Mouse (Mus musculus) lung, embryonic 14.5 days (tissue): ENCODE measurements around the gene Olfr568. TPM values are rescaled to one million over a fixed set of nuclear protein-coding genes. Genes with fewer than 3 reads are reported as not detected.

Source experiments
- ATAC-seq: fragments of 200-750 bp; cut with Nextera tagmentation; 2 replicates; pipeline ENCODE4 v1.8.0; 2017; ENCODE audit warnings: mild to moderate bottlenecking, moderate TSS enrichment, moderate library complexity; ENCODE audit not compliant: insufficient read depth
- DNase-seq: peaks from one replicate; pipeline ENCODE4 v3.0.0-alpha.2; 2015
- H3K27ac ChIP-seq: fragments of 300-500 bp; sonication (generic); 2 replicates; pipeline ENCODE4 v1.5.1; 2014; ENCODE audit warnings: low read depth, mild to moderate bottlenecking, moderate library complexity
- H3K27me3 ChIP-seq: fragments of 300-500 bp; sonication (generic); 2 replicates; pipeline ENCODE4 v1.6.1; 2014; ENCODE audit warnings: low read length, control low read depth; ENCODE audit not compliant: insufficient read depth
- H3K36me3 ChIP-seq: fragments of 300-500 bp; sonication (generic); 2 replicates; pipeline ENCODE4 v1.6.1; 2014; ENCODE audit warnings: control low read depth; ENCODE audit not compliant: insufficient read depth
- H3K4me1 ChIP-seq: fragments of 300-500 bp; sonication (generic); 2 replicates; pipeline ENCODE4 v1.6.1; 2014; ENCODE audit warnings: antibody characterized with exemption, control low read depth; ENCODE audit not compliant: insufficient read depth
- H3K4me2 ChIP-seq: fragments of 300-500 bp; sonication (generic); 2 replicates; pipeline ENCODE4 v1.6.1; 2014; ENCODE audit warnings: mild to moderate bottlenecking
- H3K4me3 ChIP-seq: fragments of 300-500 bp; sonication (generic); 2 replicates; pipeline ENCODE4 v1.5.1; 2014; ENCODE audit warnings: low read depth, low read length
- H3K9ac ChIP-seq: fragments of 300-500 bp; sonication (generic); 2 replicates; pipeline ENCODE4 v1.6.1; 2014
- H3K9me3 ChIP-seq: fragments of 300-500 bp; sonication (generic); 2 replicates; pipeline ENCODE4 v1.6.1; 2016; ENCODE audit warnings: low read depth, low read length, control low read depth
- CTCF ChIP-seq: IDR thresholded peaks from 2 replicates; pipeline ENCODE4 v1.5.1; 2016; ENCODE audit warnings: antibody characterized with exemption, low read depth
- WGBS: fragments of 180-500 bp; shearing (Covaris S2); extraction: QIAGEN DNeasy Blood & Tissue Kit; methylation state at CpG from one replicate; pipeline ENCODE4 v1.1.7; 2014; 5-methylcytosine and 5-hydroxymethylcytosine counted together
- polyA plus RNA-seq: library from polyadenylated mRNA; unstranded; fragments of >200 nt; fragmentation: Nextera tagmentation; extraction: Ambion mirVana; gene quantifications from 2 replicates; pipeline ENCODE4 v1.2.1, GENCODE M21; 2014

Gene Olfr568
- polyA plus RNA-seq, result not detected in 2 replicates

DNA sequence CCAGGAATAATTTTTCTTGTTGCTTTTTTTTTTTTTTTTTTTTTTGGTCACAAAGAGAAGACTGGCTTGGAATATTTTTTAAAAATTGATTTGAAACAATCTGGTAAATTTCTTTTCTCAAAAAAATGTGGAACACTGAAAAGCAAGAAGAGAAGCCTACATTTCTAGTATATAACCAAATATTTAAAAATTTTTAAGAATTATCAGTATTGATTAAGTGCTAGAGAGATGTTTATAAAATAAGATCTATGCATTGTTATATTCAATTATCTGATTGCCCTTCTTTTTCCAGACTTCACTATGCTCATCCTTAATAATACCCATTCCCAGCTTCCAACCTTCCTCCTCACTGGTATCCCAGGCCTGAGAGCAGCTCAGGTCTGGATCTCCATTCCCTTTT lies at the start of gene Olfr568:
Gene Olfr568, plus strand, starts transcription at position 301 of the 400 bp plus-strand sequence.
- no peak within 1 kb of the TSS for H3K4me3 ChIP-seq
- H3K9ac ChIP-seq, result no peak within 1 kb of the TSS
- H3K36me3 ChIP-seq, result no peaks in the 10 kb centered on the region
- no peaks in the 10 kb centered on the region for H3K4me1 ChIP-seq
- H3K4me2 ChIP-seq, result no peak within 1 kb of the TSS
- ATAC-seq (no peak), DNase-seq (no peak)
- no peaks in the 10 kb centered on the region for H3K27me3 ChIP-seq
- no peak for TF ChIP-seq CTCF
- H3K9me3 ChIP-seq, result no peaks in the 10 kb centered on the region
- H3K27ac ChIP-seq, result no peak within 1 kb of the TSS

DNA sequence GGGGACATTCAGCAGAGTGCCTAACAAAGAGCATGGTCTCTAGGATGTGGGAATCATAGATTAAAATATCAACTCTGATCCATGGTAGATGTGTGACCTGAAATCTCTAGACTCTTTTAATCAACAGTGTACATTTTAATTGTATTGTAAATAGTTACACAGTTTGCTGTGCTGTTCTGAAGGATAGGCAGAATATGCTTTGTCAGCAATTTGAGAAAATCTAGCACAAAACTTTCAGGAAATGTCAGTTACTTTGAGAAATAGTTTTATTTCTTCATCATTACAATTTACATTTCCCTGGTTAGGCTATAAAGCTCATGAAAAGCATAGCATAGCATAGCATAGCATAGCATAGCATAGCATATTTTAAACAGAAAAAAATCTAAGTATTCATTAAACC lies 21.1 kb upstream of the Olfr568 start:
- Histone ChIP-seq H3K27ac (no peak overlapping the region), H3K4me1 (no peaks in the 10 kb centered on the region), H3K4me3 (no peak overlapping the region), H3K9ac (no peak overlapping the region), H3K36me3 (no peaks in the 10 kb centered on the region), H3K4me2 (no peak overlapping the region), H3K27me3 (no peaks in the 10 kb centered on the region), H3K9me3 (no peaks in the 10 kb centered on the region)
- DNase-seq (no peak), ATAC-seq (no peak)
- TF ChIP-seq CTCF, result no peak

DNA sequence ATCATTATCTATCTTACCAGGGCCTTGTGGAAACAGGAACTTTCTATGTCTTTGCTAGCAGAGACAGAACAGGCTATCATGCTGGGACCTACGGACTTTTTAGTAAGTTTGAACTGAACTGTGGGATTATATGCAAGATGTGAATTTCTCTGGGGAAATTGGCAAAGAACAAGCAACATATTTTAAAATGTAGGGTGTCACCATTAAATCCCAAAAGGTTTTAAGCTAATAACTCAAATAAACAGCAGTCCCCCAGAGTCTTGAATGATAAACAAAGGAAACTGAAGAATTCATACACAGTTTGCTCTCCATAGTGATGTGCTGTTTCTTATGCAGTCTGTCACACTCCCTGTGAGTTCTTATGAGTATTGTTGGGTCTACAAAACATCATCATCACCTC lies 18.3 kb upstream of the Olfr568 start, which contains the start of gene Olfr566:
Gene Olfr566, minus strand, starts transcription at position 101 of the 400 bp plus-strand sequence.
- 74% methylated on average over 1 of the region's 1 CpGs for WGBS
- TF ChIP-seq CTCF, result no peak
- no peaks in the 10 kb centered on the region for H3K27me3 ChIP-seq
- H3K27ac ChIP-seq, result no peak within 1 kb of the TSS
- no peak within 1 kb of the TSS for H3K4me2 ChIP-seq
- no peak within 1 kb of the TSS for H3K9ac ChIP-seq
- DNase-seq, result no peak
- no peak within 1 kb of the TSS for H3K4me3 ChIP-seq
- no peaks in the 10 kb centered on the region for H3K9me3 ChIP-seq
- no peaks in the 10 kb centered on the region for H3K36me3 ChIP-seq
- no peaks in the 10 kb centered on the region for H3K4me1 ChIP-seq
- no peak for ATAC-seq

DNA sequence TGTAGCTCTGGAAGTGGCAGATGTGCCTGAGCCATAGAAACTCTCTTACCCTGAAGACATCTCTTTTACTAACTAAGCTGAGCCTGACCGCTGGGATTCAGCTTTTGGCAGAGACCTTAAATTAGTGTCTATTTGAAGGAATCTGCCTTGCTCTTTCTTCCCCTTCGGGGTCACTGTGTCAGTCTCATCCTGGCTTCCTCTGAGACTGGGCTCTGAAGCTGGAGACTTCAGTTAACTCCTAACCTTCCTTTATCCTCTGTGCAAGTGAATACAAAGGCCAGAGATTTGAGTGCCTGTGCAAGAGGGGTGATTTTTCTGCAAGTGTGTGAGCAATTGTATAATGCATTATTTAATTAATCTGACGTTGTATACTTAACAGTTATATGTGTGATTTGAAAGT lies 13.9 kb downstream of the Olfr568 start, which contains the start of gene Olfr569:
Gene Olfr569, minus strand, starts transcription at position 101 of the 400 bp plus-strand sequence.
- H3K27me3 ChIP-seq, result no peaks in the 10 kb centered on the region
- 62% methylated on average over 3 of the region's 3 CpGs for WGBS
- H3K4me3 ChIP-seq, result no peak within 1 kb of the TSS
- H3K4me1 ChIP-seq, result no peaks in the 10 kb centered on the region
- no peaks in the 10 kb centered on the region for H3K9me3 ChIP-seq
- DNase-seq, result no peak
- no peak for ATAC-seq
- H3K27ac ChIP-seq, result no peak within 1 kb of the TSS
- H3K9ac ChIP-seq, result no peak within 1 kb of the TSS
- H3K4me2 ChIP-seq, result no peak within 1 kb of the TSS
- TF ChIP-seq CTCF, result no peak
- H3K36me3 ChIP-seq, result no peaks in the 10 kb centered on the region

DNA sequence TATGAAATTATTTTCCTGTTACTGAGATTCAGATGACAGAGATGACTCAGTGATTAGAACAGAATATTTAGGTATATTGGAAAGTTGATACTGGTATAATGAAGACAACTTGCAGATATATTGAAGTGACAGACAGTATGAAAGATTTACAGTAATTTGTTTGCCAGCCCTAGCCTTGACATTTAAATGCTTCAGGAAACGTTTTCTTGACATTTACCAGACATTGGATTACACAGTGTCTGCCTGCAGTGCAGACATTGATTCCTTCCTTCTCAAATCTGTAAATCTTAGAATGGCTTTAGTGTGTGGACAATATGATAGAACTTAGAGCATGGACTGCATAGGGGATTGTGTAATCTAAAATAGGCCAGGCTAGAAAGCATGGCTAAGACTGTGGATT lies 38.3 kb downstream of the Olfr568 start:
- no peak overlapping the region for H3K27ac ChIP-seq
- H3K4me1 ChIP-seq, result no peaks in the 10 kb centered on the region
- no peak for DNase-seq
- no peak for TF ChIP-seq CTCF
- H3K4me3 ChIP-seq, result no peak overlapping the region
- no peak for ATAC-seq
- H3K4me2 ChIP-seq, result no peak overlapping the region
- H3K9ac ChIP-seq, result no peak overlapping the region
- H3K27me3 ChIP-seq, result no peaks in the 10 kb centered on the region
- no peaks in the 10 kb centered on the region for H3K36me3 ChIP-seq
- WGBS, result 19% methylated on average over 1 of the region's 1 CpGs
- no peaks in the 10 kb centered on the region for H3K9me3 ChIP-seq

DNA sequence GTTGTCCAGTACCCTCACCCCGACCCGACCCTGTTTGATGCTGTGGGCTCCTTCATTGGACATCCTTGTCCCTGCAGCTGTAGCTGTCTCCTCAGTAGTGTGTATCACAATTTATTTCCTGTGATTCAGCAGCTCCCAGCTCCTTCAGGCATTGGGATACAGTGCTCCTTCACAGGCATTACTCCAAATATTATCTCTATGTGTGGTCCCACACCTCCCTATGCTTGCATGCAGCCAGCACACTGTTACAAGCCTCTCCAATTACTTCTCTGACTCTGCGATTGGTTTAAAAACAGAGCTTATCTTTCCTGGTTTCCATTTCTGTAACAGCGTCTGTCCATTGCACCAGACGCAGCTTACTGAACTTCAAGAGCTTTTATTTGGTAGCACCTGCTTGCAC lies 39.5 kb downstream of the Olfr568 start:
- H3K27ac ChIP-seq, result no peak overlapping the region
- DNase-seq (peak; percentile 4), ATAC-seq (peak; percentile 54; the same call in 1 of the 2 replicates)
- H3K4me2 ChIP-seq, result no peak overlapping the region
- no peaks in the 10 kb centered on the region for H3K36me3 ChIP-seq
- WGBS, result 35% methylated on average over 5 of the region's 5 CpGs
- H3K4me1 ChIP-seq, result no peaks in the 10 kb centered on the region
- no peaks in the 10 kb centered on the region for H3K9me3 ChIP-seq
- no peaks in the 10 kb centered on the region for H3K27me3 ChIP-seq
- TF ChIP-seq CTCF, result no peak
- H3K9ac ChIP-seq, result no peak overlapping the region
- no peak overlapping the region for H3K4me3 ChIP-seq

DNA sequence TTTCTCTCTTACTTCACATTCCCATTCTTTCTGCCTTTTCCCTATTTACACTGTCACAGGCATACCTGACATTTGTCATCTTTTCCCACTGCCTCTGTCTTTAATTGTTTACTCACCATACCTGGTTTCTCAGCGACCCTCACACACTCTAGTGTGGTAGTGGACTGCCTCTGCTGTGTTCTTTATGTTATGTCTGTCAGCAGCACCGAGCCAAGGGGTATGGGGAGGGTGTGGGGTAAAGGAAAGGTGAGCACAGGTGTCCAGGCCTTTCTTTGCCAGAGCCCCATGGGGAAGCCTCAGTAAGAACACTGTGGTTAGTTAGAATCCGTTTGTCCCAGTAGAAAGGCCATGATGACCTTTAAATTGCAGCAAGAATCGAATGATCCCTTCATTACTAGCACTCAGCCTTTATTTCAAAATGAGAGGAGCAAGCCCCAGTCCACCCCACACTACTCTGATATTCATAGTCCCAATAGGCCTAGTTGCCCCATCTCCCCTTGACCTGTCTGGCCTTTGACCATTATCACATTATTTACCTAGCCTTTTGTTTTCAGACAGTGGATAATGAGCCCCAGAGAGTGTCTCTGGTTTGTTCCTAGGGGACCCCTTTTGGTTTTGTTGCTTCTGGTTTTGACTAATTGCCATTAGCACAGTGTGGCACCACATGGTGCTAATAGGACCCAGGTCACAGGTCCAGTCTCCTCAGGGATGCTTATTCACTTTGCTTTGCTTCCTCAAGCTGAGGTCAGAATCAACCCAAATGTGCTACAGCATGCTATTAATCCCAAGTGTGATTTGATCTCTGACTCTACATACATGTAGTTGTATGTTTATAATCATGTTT lies 40.3 kb downstream of the Olfr568 start, which contains the start of gene Olfr571:
Gene Olfr571, minus strand, starts transcription at position 505 of the 844 bp plus-strand sequence.
- no peak for ATAC-seq
- Histone ChIP-seq H3K9me3 (no peaks in the 10 kb centered on the region), H3K9ac (no peak within 1 kb of the TSS), H3K4me2 (no peak within 1 kb of the TSS), H3K27me3 (no peaks in the 10 kb centered on the region), H3K36me3 (no peaks in the 10 kb centered on the region), H3K4me3 (no peak within 1 kb of the TSS), H3K27ac (no peak within 1 kb of the TSS), H3K4me1 (no peaks in the 10 kb centered on the region)
- whole genome bisulfite sequencing, result 50% methylated on average over 4 of the region's 4 CpGs
- no peak for DNase-seq
- no peak for TF ChIP-seq CTCF
